Mouse (Mus musculus) splenic B cell, adult 2 months (primary cell): ENCODE results near the gene Sox18.

Experiments
- DNase-seq: peaks from one replicate; pipeline ENCODE4 v3.0.0-alpha.2; 2011; ENCODE audit warnings: low read depth, low spot score
- H3K27me3 ChIP-seq: 2 replicates; pipeline ENCODE4 v1.6.1; 2012; ENCODE audit warnings: mild to moderate bottlenecking, low read length, moderate library complexity, mixed read lengths; ENCODE audit not compliant: control insufficient read depth, poor library complexity, insufficient read depth, severe bottlenecking
- H3K36me3 ChIP-seq: 2 replicates; pipeline ENCODE4 v1.6.1; 2012; ENCODE audit warnings: mild to moderate bottlenecking, low read length, moderate library complexity, mixed read lengths; ENCODE audit not compliant: control insufficient read depth, poor library complexity, insufficient read depth, severe bottlenecking

The Sox18 gene

DNA sequence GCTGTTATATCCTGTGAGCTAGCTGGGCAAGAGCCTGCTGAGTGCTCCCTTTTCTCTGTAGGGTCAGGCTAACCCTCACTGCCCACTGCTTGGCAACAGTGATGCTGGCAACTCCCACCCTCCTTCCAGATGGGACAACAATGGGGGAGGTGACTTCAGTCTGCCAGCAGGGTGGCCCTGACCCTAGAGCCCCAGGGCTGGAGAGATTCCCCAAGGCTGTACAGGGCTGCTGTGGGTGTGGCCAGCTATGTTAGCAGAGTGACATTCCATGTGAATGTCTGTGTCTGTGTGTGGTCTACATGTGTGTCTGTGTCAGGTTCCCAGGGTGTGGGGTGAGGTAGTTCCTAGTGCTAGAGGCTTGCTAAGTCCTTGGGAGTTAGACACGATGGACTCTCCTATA lies 2.1 kb upstream of the Sox18 start:
- H3K36me3 ChIP-seq: no peaks in the 10 kb centered on the region
- no peak for DNase-seq
- H3K27me3 ChIP-seq: no peaks in the 10 kb centered on the region; the same call in 1 of the 2 replicates

GRCm38 (mm10) chr2:181671984-181672383 lies 544 bp upstream of the Sox18 start:
- DNase-seq: no peak
- Histone ChIP-seq H3K36me3 (no peaks in the 10 kb centered on the region), H3K27me3 (no peaks in the 10 kb centered on the region; the same call in 1 of the 2 replicates)

GRCm38 (mm10) chr2:181670913-181671311 lies 528 bp downstream of the Sox18 start:
- no peaks in the 10 kb centered on the region; the same call in 1 of the 2 replicates for H3K27me3 ChIP-seq
- no peaks in the 10 kb centered on the region for H3K36me3 ChIP-seq
- DNase-seq: no peak

DNA sequence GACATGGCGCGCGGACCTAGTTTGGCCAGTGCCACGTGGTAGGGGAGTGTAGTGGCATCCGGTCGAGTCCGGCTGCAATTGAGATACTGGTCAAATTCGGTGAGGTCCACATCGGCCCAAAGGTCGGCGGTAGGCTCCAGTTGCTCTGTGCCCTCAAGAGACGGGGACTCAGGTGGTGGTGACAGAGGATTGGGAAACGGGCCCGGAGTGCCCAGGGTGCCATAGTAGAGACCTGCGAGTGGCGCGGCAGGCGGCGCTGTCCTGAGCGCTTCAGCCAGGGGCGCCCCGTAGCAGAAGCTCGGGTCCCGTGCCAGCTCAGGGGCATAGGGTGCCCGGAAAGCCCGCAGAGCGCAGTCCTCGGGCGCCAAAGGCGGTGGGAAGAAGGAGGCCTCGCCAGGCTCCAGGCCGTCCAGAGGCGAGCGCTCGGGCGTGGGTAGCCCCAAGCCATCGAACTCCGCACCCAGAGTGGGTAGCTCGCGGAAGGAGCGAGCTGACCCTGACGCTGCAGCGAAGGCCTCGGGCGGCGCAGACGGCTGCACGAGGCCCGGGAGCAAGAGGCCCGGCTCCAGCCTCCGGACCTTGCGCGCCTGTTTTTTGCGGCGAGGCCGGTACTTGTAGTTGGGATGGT lies 1.0 kb downstream of the Sox18 start:
- Histone ChIP-seq H3K27me3 (no peaks in the 10 kb centered on the region; the same call in 1 of the 2 replicates), H3K36me3 (no peaks in the 10 kb centered on the region)
- no peak for DNase-seq

GRCm38 (mm10) chr2:181663298-181663630 lies 8.2 kb downstream of the Sox18 start:
- no peak for DNase-seq
- Histone ChIP-seq H3K27me3 (no peaks in the 10 kb centered on the region), H3K36me3 (no peaks in the 10 kb centered on the region)

DNA sequence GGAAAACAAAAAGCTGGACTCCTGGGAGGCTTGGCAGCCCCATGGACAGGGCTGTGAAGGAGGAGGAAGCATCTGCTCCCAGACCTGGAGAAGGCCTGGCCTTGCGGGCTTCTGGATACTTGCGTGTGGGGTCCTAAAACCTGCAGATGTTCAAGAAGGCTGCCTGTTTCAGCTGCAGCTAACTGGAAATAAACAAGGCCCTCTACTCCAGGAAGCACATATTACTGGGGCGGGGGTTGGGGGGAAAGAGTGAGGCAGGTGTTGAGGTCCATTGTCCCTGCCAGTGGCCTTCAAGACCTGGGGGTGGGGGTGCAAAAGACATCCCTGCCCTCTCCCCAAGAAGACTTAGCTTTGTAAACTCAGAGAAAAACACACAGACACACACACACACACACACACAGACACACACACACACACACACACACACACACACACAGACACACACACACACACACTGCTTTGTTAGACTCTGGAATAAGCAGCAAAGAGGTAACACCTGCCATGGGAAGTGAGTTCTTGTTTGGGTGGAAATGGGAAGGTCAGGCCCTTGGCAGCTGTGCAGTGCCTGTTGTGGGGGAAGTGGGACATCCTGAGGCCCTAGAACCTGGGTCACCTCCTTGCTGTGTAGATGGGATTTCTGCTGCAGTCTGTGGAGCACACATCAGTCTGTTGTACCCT lies 8.7 kb downstream of the Sox18 start:
- Histone ChIP-seq H3K36me3 (no peaks in the 10 kb centered on the region), H3K27me3 (no peaks in the 10 kb centered on the region)
- no peak for DNase-seq

GRCm38 (mm10) chr2:181659609-181660055 lies 11.8 kb downstream of the Sox18 start:
- DNase-seq: peak; percentile 85
- Histone ChIP-seq H3K27me3 (no peaks in the 10 kb centered on the region), H3K36me3 (peaks cover 4% of the 10 kb centered on the region)

GRCm38 (mm10) chr2:181658930-181659555 lies 12.4 kb downstream of the Sox18 start:
- Histone ChIP-seq H3K27me3 (no peaks in the 10 kb centered on the region), H3K36me3 (peaks cover 4% of the 10 kb centered on the region)
- peak; percentile 39 for DNase-seq

- no peaks in the 10 kb centered on the region for H3K27me3 ChIP-seq
- H3K36me3 ChIP-seq: peaks cover 4% of the 10 kb centered on the region
- no peak for DNase-seq
Observed at GRCm38 (mm10) chr2:181658528-181658927, 12.9 kb downstream of the Sox18 start.

- H3K36me3 ChIP-seq: peaks cover 4% of the 10 kb centered on the region
- DNase-seq: no peak
- H3K27me3 ChIP-seq: no peaks in the 10 kb centered on the region
Observed at GRCm38 (mm10) chr2:181657441-181657840, 14.0 kb downstream of the Sox18 start.

GRCm38 (mm10) chr2:181656734-181657133 lies 14.7 kb downstream of the Sox18 start, which contains the start of gene Gm29797:
Gm29797 (plus strand) TSS chr2:181657034.
- Histone ChIP-seq H3K36me3 (peaks cover 4% of the 10 kb centered on the region), H3K27me3 (no peaks in the 10 kb centered on the region)
- DNase-seq: no peak

DNA sequence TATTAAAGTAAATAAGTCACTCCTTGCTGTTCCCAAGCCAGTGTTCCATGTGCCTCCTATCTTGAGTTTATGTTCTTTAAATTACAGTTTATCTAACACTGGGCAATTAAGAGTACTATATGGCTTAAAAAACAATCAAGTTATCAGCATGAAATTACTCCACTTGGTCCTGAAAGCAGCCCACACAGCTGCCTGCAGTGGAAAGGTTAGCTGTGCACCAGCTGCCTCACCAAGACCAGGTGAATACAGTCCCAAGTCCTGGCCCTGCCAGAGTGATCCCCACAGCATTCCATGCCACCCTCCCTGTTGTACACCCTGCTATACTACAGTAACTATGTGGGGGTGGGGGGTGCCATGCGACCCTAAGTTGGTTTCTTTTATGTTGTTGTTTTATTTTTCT lies 17.9 kb downstream of the Sox18 start:
- DNase-seq: no peak
- Histone ChIP-seq H3K27me3 (no peaks in the 10 kb centered on the region), H3K36me3 (peaks cover 14% of the 10 kb centered on the region)

DNA sequence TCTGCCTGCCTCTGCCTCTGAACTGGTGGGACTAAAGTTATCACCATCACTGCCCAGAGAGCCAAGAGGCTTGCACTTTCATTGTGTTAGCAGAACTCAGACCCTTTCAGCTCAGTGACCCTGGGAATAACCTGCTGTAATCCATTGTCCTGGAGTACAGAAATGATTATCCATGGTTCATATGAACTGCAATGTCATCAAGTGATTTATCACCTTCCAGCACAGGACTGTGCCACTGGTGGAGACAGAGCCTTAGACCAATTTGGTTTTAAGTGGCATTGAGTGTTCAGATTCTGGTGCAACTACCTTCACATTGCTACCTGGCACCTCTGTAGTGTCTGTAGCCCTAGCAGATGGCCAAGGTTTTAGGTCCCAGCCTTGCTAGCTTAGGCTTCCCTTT lies 18.4 kb downstream of the Sox18 start:
- no peak for DNase-seq
- Histone ChIP-seq H3K27me3 (no peaks in the 10 kb centered on the region), H3K36me3 (peaks cover 14% of the 10 kb centered on the region)

GRCm38 (mm10) chr2:181648926-181649325 lies 22.5 kb downstream of the Sox18 start:
- no peak for DNase-seq
- no peaks in the 10 kb centered on the region for H3K27me3 ChIP-seq
- H3K36me3 ChIP-seq: peaks cover 26% of the 10 kb centered on the region
